Mouse (Mus musculus) embryo, embryonic 11 days (tissue): ENCODE measurements around the gene Slc6a9.

ENCODE experiments used
- DNase-seq: peaks from one replicate; pipeline ENCODE4 v3.0.0-alpha.2; 2015

Gene Slc6a9

DNA sequence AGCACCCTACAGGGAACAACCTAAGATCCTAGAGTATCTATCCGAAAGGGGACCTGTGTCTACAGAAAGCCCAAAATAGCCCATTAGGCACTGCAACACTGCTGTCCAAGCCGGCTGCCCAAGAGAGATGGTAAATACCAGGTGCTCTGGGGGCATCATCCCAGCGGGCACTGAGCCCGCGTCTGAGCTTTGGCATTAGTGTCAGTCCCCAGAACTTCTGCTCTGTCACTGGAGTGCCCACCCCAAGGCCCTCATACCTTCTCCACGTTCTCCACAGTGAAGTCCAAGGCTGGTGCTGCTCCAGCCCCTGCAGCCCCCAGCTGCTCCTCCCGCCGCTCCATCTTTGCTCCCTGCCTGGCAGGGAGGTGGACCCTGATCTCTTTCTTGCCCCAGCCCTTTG, 79.7 kb downstream of the Slc6a9 start:
- no peak for DNase-seq

DNA sequence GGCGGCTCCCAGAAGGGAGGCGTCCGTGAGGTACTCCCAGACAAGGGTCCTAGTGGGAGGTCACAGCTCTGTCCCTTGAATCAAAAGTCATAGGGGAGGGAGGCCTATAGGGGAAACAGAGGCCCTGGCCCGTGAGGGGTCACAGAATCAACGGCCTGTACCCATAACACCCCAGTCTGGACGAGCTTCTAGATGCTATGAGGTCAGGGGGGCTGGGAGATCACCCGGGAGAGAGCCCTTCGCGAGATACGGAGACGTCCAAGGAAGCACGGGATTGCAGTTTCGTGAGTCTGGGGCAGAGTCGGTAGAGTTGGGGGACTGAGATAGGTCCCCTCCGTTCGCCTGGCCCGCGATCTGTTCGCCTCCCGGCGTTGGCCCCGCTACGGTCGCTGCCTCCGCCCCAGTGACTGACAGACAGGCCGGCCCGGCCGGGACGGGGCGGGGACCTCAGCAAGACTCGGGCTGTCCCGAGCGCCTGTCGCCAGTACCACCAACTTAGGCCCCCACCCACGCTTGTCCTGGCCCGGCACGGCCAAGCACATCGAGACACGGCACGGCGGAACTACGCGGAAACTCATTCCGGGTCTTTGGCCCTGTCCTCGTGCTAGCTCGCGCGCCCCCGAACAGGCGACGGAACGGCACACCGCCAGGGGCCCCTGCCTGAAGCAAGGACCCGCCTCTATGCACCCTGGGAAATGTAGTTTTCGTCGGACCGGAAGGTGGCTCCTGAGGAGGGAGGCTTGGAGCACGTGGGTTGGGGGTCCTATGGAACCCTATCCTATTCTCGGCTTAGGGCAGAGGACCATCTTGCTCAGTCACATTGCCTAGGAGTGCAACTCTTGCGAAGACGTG, 80.5 kb downstream of the Slc6a9 start, which contains the start of gene Ipo13:
Ipo13 (minus strand) TSS at position 409 of the 852 bp plus-strand sequence.
- DNase-seq, result peak; percentile 96

DNA sequence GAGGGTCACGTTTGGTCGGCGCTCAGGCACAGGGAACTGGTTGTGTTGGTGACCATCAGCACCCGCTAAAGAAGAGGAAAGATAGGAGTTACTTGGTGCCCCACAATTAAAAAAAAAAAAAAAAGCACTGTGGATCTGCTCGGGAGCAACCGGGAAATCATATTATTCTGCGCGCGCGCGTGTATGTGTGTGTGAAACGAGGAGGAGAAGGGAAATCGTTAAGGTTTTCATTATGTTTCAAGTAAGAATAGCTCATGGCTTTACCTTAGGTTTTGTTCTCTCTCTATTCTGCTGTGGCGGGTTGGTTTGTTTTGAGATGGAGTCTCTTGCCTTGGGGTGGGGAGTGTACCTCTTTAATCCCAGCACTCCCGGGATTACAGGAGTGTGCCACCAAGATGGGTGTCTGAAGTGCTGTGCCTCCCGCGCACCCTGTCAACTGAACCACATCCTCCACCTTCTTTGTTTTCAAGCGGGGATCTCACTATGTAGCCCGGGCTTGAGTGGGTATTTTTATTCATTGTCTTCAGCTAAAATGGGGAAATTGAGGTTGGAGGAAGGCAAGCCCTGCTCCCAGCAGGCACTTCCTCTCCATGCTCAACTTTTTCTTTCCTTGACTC, 81.3 kb downstream of the Slc6a9 start:
- no peak for DNase-seq

DNA sequence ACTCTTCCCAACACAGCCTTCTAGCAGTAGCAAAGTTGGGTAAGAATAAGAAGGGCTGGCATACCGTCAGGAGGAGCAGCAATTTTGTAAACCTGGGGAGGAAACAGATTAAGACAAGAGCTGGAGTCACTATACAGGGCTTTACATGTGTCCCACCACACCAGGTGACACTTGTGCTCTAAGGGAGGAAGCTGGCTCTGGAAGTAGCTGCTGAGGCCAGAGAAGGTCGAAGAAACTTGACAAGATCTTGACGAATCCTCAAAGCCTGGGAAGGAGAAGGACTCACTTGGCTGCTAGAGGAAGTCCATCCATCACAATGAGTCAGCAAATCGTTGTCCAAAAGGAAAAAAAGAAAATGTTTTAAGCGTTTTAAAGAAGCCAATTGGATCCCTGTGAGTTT, 82.1 kb downstream of the Slc6a9 start:
- DNase-seq, result no peak

DNA sequence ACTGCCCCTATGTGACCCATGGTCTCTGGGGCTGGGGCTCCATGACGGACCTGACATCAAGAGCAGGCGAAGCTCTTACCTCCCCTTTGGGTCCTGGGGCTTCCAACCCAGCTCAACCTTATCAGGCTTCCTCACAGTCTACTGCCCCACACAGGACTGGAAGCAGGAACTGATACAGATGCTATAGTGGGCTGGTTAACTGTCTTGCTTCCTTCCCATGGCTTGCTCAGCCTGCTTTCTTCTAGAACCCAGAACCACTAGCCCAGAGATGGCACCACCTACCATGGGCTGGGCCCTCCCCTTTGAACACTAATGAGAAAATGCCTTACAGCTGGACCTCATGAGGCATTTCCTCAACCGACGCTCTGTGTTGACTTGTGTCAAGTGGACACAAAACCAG, 83.1 kb downstream of the Slc6a9 start:
- DNase-seq, result no peak

DNA sequence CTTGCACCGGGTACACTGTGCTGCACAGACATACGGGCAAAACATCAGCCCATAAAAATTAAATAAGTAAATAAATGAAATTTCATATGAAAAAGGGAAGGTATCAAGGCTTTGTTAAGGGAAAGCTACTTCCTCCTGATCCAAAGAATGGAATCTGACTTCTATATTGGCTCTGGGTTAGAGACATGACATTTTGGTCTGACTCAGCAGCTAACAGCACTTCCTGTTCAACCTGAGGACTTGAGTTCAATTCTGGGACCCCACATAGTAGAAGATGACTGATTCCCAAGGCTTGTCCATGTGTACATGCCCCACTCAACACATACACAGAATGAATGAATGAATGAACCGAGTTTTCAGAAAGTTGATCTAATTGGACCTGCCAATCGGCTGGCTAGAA, 83.5 kb downstream of the Slc6a9 start:
- DNase-seq, result no peak

DNA sequence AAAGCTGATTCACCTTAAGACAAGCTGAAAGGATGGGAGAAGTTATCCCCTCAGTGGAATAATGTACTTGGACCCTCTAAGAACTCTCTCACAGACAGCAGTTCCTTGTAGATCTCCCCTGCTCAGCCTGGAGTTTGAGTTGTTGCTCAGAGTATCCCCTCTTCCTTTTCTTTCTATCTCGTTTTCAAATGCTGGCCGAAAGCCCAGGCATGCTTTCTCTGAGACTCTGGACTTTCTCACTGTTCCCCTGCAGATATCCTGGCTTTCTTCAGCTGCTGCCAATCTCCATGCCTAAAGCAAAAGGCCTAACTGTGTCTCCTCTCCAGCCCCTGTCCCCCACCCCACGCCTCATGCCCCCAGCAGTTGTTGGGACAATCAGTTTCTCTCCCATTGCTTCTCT, 84.0 kb downstream of the Slc6a9 start:
- DNase-seq, result no peak

DNA sequence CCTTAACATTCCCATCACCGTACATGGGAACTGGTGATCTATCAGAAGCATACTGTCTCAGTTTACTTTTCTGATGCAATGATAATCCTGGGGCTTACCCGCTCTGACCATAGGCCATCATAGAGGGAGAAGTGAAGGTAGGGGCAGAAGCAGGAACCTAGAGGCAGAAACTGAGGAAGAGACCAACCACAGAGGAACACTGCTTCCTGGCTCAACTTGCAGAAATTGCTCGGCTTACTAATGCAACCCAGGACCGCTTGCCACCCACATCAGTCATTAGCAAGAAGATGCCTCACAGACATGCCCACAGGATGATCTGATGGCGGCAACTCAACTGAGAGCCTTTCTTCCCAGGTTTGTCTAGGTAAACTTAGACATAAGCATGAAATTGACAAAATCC, 84.5 kb downstream of the Slc6a9 start:
- no peak for DNase-seq

DNA sequence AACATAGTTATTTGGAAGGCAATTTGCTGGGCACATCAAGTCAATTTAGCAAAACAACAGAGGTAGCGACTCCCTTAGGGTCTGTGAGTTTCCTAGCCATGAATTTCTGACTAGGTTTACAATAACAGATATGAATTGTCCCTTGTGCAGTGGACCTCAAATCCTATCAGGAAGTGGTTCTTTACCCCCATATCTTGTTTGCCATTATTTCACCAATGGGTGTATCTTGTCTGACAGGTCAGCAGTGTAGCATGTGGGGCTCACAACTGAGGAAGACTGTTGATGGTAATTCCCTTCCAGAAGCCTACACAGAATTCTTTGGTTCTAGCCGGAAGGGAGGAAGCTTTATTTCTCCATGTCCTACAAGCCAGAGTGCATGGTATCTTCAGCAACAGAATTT, 87.1 kb downstream of the Slc6a9 start:
- no peak for DNase-seq

DNA sequence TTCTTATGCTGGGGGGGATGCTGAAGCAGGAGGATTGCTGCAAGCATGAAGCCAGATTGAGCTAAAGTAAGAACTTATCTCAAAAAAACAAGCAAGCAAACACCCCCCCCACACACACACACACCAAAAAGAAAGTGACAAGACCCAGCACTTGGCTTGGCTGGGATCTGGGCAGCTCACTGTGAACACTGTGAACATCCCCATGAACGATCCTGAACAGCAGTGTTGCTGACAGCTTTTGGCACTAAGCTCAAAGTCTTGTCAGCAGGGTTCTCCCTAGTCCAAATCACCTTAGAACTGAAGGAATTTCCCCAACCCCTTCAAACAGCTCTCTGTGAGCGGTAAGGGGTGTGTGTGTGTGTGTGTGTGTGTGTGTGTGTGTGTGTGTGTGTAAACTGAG, 89.1 kb downstream of the Slc6a9 start:
- no peak for DNase-seq
